Mouse (Mus musculus) embryonic fibroblast, embryonic 13.5 days (primary cell): ENCODE data around the gene Slc2a10.

Source experiments
- CTCF ChIP-seq: IDR thresholded peaks from 2 replicates; pipeline ENCODE4 v1.5.1; 2011; ENCODE audit warnings: mild to moderate bottlenecking, control low read depth, low read length, moderate library complexity, borderline replicate concordance; ENCODE audit not compliant: insufficient read depth
- POLR2A ChIP-seq: IDR thresholded peaks from 2 replicates; pipeline ENCODE4 v1.6.1; 2011; ENCODE audit warnings: low read depth, mild to moderate bottlenecking, control low read depth, low read length, moderate library complexity

- TF ChIP-seq POLR2A (no peak), CTCF (no peak)
Measured at GRCm38 (mm10) chr2:165496251-165496650, 7.3 kb upstream of the Slc2a10 start.
